Mouse (Mus musculus): ENCODE results near the gene Antxr2.

DNA sequence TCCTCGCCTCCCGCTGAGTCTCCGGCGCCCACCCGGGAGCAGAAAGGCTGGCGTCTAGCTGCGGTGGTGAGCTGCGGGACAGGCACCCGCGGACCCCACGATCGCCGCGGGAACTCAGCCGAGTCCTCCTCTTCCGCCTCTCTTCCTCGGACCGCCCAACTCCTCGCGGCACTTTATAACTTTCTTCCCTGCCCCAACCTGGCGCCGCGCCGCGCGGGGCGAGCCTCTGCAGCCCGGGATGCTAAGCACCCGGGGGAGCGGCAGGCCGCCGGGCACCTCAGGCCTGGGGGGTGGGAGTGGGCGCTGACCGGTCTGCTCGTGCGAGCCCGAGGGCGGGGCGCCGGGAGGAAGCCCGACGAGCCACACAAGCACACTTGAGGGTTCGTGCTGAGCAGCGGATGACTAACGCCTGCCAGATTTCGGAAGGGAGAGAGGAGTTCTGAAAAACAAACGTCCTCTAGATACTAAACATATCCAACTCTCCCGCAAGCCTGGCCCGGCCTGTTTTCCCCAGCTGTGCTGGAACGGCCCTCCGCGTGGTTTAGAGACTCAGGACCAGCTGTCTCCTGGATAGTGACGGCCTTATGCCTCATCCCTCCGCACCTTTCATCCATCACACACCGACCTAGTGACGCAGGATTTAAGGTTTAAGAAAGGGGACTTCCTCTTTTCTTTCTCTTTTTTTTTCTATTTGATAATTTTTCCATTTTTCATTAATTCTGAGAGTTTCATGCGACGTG is at the start of gene Antxr2:
- TF ChIP-seq CTCF (IDR thresholded peaks at IDR 0.05) (no peak), POLR2A (IDR thresholded peaks at IDR 0.05; ENCODE audit: insufficient read depth, low read depth, low read length) (peak; percentile 26; the same call in 1 of the 2 replicates)

Measured in heart, adult 2 months (tissue).